Mouse (Mus musculus): ENCODE results near the gene Shprh.
"Not testable (repeated sequence)": the region's sequence is repeated elsewhere in the genome, so short reads cannot be mapped to it uniquely, and the experiment has no call there.

The Shprh gene

DNA sequence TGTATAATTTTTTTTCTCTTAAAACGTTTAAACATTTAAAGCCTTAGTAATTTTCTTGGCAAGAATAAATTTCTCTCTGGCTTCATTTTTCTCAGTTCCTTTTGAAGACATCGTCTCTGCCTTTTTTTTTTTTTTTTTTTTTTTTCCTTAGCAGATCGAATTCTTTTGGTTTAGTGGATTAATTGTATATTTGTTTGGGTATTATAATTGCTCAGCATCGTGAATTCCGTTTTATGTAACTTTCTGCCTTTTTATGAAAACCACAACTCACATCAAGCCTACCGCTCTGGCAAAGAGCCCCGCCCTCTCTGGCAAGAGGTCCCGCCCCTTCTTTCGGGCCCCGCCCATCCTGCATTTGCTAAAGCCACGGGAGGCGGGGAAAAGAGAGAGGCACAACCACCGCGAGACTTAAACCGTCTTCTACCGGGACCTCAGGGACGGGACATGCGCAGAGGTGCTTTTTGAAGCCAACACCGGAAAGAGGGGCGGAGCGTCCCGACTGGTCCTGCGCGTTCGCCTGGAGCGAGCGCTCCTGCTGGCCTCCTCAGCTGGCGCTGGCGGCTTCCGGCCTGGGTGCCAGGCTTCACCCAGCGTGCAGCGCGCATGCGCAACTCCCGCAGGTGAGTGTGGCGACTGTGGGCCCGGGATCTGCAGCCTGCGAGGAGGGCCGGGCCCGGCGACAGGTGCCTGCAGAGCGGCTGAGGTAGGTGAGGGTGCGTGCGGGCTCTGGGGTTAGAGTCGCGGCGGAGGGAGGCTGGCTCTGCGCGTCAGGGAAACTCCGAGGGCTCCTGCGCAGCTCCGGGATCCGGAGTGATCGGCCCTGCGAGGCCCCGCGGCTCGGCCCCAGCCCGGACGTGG lies at the start of gene Shprh:
Shprh (plus strand) TSS at position 544 of the 858 bp plus-strand sequence.
- DNase-seq (ENCODE audit: low read depth, low spot score), result peak; percentile 100

DNA sequence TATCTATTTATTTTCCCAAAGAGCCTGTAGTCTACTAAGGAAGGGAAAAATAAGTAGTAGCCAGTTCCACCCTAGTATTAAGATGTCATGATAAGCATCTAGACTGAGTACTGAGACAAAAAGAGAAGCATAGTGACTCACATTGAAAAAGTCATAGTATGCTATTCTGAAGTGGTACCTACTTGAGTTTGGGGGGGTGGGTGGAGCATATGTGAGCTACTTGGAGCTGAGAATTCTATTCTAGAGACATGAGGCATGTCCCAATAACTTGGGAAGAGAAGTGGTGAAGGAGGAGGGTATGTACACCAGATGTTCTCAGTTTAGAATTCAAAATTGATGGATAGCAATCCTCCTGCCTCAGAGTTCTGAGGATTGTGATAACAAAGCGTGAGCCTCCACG lies 27.4 kb upstream of the Shprh start:
- no peak for DNase-seq (ENCODE audit: low read depth, low spot score)

DNA sequence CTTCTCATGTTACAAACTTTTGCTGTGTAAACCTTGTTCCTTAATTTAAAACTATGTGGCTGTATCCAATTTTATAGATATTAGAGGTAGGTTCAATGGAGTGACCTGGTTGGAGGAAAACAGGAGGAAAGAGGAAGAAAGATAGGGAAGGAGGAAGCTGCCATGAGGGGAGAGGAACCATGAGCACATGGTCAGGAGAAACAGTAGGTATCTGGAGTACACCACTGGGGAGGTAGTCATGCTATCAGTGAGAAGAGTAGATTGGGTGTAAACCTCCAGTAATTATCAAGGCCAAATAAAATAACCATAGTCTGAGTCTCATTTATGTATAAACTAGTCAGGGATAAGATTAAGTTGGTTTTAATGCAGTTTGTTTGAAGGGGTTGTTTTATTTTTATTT lies 3.6 kb upstream of the Shprh start:
- no peak for DNase-seq (ENCODE audit: low read depth, low spot score)

DNA sequence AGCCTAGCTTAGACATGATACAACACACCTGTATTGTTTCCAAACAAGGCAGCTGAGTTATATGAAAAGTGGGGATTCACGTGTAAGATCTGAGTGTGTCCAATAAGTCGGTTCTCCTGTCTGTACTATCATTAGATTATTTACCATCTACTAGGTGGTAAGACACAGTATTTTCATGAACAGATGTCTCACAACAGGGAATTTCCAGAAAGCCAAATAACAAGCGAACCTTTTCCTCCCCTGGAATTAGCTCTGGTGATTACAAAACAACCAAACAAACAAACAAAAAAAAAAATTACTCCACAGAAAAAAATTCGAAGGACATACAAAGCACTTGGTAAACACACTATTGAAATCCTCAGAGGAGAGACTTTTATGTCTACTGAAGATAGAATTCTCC lies 781 bp upstream of the Shprh start:
- DNase-seq (ENCODE audit: low read depth, low spot score), result no peak

DNA sequence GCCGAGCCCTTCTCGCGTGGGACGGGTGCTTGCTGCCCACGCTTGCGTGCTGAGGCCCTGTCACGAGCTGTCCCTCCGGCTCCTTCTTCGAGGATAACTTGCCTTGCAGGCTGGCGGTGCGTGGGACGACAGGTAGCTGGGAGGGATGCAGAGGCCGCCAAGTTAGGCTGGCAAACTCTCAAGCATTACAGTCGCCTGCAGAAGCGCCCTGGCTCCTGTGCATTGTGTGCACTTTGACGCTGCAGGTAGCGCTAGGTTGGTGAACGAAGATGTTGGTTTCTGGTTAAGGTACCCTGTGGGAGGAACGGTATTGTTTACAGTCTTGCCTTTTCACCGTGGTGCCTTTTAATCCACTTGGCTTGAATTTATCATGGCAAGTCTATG lies 507 bp downstream of the Shprh start:
- peak; percentile 25 for DNase-seq (ENCODE audit: low read depth, low spot score)

DNA sequence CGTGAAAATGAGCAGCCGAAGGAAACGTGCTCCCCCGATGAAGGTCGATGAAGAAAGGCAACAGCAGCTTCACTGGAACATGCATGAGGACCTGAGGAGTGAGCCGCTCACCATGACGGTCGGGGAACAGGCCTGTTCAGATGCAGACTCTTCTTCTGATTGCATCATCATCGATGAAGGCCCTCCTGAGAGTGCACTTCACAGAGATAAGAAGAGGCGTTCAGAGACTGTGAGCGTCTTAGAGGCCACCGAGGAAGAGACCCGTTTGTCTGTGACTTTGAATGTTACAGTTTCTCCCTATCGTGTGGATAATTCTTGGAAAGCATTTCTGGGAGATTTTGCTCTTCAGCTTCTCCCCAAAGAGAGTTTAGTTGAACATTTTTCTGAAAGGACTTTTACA lies 2.4 kb downstream of the Shprh start:
- DNase-seq (ENCODE audit: low read depth, low spot score), result no peak

DNA sequence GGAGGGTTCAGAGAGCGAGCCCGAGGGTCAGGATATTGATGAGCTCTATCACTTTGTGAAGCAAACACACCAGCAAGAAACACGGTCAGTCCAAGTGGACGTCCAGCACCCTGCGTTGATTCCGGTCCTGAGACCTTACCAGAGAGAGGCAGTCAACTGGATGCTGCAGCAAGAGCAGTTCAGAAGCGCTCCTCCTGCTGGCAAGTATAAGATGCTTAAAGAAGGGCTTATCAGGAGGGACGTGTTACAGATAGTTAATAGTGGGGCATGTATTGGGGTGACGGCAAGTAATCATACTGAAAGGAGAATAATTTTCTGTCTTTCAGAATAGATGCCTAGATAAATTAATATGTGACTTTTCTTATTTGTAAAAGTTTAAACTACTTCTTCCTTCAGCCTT lies 7.8 kb downstream of the Shprh start:
- peak; percentile 34 for DNase-seq (ENCODE audit: low read depth, low spot score)

DNA sequence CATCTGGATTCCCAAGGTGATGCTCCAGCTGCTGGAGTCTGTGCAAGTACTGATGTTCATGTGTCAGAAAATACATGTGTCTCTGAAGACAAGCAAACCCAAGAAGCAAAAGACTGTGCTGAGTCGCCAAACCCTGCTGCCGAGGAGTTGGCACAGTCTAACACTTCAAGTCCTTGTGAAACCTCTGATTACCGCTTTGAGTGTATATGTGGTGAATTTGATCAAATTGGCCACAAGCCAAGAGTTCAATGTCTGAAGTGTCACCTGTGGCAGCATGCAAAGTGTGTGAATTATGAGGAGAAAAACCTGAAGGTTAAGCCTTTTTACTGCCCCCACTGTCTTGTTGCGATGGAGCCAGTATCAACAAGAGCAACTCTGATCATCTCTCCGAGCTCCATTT lies 15.3 kb downstream of the Shprh start:
- no peak for DNase-seq (ENCODE audit: low read depth, low spot score)

DNA sequence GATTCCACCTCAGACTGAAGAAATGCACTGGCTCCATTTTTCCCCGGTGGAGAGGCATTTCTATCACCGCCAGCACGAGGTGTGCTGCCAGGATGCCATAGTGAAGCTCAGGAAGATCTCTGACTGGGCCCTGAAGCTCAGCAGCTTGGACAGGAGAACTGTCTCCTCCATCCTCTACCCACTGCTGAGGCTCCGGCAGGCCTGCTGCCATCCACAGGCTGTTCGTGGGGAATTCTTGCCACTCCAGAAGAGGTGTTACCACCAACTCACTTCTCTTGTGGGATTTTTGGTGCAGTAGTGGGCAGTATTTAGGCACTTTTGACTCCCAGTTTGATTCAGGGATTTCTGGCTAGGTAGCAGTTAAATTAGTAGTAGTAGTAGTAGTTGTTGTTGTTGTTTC lies 21.0 kb downstream of the Shprh start:
- DNase-seq (ENCODE audit: low read depth, low spot score), result no peak

DNA sequence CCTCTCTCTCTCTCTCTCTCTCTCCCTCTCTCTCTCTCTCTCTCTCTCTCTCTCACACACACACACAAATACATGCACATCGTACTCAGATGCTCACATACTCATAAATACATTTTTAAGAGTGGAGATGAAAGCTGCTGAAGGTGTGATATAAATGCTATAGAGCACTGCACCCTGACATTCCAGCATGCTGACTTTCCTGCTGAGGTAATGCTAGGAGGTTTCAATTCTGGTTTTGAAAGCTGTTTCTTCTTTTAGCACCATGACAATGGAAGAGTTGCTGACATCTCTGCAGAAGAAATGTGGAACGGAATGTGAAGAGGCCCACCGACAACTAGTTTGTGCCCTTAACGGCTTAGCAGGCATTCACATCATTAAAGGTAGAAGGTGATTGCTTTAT lies 22.4 kb downstream of the Shprh start:
- no peak for DNase-seq (ENCODE audit: low read depth, low spot score)

DNA sequence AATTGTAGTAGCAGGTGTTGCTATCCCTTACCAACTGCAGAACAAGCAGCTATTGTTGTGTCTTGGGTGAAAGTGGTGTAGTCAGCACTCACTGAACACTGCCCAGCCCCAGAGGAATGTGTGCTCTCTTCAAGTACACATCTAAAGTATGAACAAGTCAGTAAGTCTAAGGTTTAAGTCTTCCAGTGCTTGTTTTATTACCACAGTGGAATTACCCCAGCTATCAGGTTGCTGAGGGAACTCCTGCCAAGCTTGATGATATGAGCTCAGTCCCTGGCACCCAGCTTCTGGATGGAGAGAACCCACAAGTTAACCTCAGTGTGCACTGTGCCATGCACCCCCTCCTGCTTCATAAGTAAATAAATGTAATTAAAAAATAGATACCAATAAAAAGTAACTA lies 23.3 kb downstream of the Shprh start:
- no peak for DNase-seq (ENCODE audit: low read depth, low spot score)

DNA sequence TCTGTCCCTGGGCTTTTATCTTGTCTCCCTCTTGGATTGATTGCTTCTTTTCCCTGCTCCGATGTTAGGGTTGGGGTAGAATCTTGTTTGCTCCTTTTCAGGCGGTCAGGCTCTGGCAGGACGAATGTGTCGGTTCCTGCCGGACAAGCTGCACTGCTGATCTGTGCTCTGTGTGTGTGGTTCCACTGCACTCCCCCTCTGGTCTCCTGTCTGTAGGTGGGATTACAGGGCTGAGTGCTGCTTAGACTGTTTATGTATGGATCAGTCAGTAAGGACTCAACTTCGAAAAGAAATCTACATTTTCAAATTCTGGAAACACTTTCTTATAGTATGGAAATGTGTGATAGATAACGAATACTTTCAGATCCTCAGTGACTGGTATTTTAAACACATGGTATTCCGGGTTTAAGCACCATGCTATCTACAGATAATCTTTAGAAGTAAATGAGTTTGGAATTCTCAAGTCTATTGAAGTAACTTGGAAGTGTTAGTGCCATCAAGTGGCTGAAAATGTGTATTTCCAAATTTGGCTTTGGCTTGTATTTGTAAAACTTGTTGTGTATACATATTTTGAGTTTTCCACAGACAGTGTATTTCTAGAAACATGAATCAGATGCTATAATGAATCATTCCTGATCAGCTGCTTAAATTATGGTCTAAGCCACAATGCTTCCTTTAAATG lies 26.7 kb downstream of the Shprh start:
- no peak for DNase-seq (ENCODE audit: low read depth, low spot score)

DNA sequence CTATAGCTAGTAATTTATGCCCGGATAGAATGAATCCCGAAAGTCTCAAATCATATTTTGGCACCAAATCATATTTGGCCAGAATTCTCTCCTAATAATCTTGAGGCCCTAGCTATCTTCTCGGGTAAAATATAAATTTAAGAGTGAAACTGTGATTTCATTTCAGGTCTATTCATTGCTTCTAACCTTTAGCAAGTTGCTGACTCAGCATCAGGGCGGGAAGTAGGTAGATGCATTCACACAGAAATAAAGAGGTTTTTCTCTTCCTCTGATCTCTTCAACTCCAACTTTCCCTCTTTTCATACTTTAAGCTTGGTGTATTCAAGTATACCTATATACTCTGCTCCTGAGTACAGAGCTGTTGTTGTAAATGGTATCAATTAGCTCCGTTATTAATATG lies 30.9 kb downstream of the Shprh start:
- DNase-seq (ENCODE audit: low read depth, low spot score), result no peak

DNA sequence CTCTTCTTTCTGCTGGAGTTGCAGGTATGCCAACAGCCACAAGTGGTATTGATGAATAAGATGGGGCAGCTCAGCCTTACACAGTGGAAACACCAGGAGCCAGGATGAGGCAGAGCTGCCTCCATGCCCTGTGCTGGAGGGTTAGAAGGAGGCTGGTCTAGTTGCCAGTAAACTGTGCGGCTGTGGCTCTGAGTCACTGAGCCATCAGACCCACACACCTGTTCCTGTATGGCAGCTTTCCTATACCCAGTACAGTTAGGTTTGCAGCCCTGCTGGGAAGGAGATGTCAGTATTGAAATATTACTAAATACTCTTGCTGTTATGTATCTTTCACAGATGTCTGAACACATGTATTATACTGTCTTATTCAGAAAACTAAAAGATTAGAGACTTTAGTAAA lies 48.1 kb downstream of the Shprh start:
- no peak for DNase-seq (ENCODE audit: low read depth, low spot score)

DNA sequence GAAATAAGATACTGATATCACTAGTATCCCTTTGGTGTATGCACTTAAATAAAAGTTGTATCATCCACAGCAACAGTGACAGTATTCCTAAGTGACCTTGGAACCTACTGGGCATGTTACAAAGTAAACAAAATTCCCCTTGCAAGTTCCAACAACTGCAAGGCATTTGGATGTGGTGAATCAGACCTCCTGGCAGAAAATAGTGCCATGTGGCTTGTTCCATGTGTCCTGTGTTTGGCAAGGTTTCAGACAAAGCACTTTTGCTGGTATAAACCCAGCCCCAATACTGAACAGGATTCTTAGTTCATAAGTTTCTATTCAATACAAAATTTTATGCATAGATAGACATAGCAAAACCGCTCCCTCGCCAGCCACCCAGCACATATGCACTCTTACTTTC lies 49.1 kb downstream of the Shprh start:
- no peak for DNase-seq (ENCODE audit: low read depth, low spot score)

DNA sequence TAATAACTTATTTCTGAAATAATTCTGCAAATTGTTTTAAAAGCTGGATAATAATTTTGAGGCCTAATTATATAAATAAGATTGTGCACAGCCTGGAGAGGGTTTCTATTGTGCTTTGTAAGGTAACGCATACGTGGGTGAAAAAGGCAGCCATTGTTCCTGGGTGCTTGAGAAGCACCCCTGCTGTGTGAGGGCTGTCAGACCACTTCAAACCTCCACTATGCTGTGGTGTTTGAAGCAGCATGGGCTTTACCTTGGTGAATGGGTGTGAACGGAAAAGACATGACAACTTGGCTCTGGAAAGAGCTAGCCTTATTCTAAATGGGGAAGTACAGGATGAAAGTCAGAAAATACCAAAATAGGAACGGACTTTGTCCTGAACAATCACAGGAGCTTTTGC lies 50.8 kb downstream of the Shprh start:
- DNase-seq (ENCODE audit: low read depth, low spot score), result peak; percentile 23

DNA sequence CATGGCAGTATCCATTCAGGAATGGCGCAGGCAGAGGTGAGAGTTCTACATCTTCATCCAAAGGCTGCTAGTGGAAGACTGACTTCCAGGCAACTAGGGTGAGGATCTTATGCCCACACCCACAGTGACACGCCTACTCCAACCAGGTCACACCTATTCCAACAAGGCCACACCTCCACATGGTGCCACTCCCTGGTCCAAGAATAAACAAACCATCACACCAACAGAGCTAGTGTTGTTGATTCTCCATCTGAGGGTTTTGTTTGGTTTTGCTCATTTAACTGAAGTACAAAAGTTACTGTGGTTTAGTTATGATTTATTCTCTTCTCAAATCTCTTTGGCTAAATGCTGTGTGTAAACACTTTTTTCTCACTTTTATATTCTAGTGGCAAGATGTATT lies 56.7 kb downstream of the Shprh start:
- not testable (repeated sequence) for DNase-seq (ENCODE audit: low read depth, low spot score)

DNA sequence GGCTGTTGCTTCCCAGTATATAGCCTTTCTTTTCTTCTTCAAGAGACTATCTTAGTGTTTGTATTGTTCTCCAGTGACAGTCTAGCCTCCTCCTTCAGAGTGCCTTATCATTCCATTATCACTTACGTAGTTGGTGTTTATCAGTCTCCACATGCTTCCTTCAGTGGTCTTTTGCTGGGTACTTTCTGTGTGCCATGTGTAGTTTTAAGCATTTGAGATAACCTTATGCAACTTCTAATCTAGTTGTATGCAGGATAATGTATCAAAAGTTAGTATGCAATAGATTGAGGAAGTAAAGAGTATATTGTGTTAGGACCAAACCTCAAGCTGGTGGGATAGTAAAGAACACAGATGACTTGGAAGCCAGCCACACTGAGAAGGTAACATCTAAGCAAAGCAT lies 59.4 kb downstream of the Shprh start:
- DNase-seq (ENCODE audit: low read depth, low spot score), result no peak

DNA sequence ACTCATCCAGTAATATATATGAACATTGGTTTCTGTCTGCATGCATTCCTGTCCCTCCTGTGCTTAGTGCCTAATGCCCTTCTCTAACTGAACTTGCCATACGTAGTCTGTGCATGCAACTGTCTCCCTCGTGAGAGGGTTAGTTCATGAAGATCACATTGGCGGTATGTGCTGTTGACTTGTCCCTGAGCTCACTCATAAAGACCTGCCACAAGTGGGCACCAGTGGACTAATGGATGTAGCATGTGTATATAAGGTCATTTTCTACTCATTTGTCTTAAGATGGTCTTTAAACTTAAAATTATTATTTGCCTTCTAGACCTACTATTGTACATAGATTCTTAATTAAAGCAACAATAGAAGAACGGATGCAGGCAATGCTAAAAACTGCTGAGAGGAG lies 62.8 kb downstream of the Shprh start:
- peak; percentile 15 for DNase-seq (ENCODE audit: low read depth, low spot score)

DNA sequence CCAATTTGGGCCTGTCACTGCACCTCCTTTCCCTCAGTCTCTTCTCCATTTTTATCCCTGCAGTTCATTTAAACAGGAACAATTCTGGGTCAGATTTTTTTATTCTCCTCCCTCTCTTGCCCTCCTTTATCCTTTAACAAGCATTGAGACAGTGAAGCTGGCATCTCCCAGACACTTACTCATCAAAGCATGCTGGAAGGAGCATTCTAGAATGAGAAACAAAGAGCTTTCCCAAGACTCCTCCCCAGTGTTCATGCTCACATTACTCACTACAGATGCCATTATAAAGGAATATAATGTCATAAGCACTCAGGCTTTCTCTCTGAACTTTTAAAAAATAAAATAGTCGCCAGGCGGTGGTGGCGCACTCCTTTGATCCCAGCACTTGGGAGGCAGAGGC lies 77.2 kb downstream of the Shprh start:
- no peak for DNase-seq (ENCODE audit: low read depth, low spot score)

DNA sequence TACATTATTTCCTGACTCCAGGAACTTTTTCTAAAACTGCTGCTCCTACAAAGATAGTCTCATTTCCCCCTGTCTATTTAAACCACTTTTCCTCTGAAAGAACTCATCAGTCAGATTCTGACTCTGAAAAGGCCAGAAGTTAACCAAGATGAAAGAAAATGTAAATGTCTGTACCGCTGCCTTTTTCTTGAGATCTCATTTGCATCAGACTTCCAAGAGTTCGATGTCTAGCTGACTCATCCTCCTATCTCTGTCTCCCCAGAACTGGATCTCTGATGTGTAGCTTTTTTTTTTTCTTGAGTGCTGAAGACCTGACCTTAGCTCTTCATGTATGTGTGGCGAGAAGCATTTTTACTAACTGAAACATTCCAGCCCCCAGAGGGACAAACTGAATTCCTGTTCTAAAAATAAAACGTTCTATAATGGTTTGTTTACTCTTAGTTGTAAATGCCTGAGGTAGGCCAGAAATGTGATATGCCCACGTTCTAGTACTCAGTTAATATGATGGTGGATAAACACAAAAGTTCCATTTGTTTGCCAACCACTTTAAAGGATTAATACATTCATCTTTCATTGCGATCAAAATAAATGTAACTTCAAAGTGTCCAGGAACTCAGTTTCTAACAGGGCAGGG lies 80.4 kb downstream of the Shprh start:
- peak; percentile 85 for DNase-seq (ENCODE audit: low read depth, low spot score)

DNA sequence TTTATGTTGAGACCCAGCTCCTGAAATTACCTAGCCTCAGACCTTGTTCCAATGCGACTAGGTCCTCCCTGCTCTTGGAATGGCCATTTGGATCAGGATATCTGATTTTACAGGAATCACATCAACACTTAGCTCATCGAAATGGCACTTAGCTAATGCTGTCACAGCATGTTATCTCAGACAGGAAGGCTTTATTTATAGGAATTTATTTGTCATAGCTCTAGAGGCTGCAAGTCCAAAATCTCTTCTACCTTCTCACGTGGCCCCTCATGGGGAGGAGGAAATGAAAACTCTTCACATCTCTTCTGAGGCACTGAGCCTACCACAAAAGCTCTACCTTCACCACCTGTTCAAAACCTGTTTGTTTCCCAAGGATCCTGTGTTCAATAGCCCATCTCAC lies 84.0 kb downstream of the Shprh start:
- no peak for DNase-seq (ENCODE audit: low read depth, low spot score)

DNA sequence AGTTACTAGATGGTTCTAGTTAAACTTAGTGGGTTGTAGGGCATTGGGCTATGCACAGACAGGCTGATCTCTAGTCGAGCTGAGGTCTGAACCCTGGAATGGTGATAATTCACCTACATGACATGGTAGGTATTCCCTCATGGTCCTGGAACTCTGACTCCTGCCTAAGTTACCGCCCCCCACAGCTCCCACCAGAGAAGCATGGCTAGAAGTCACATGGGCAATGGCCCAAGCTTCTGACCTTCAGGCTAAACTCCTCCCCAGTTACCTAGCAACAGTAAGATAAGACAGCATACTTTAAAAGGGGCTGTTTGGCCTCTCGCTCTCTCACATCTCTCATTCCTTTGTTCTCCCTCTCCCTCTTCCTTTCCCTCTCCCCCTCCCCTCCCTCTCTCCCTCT lies 93.8 kb downstream of the Shprh start:
- DNase-seq (ENCODE audit: low read depth, low spot score), result not testable (repeated sequence)
